Mouse (Mus musculus) inflammation-experienced regulatory T-cells, adult 16 weeks (primary cell): Measurements from ENCODE around the gene Cutc. TPM values are rescaled to one million over a fixed set of nuclear protein-coding genes. Genes with fewer than 3 reads are reported as not detected.

Source experiments
- polyA plus RNA-seq: library from polyadenylated mRNA; unstranded; fragments of 100-300 nt; shearing (Covaris generic); gene quantifications from one replicate; pipeline ENCODE4 v1.2.1, GENCODE M21; 2017

The Cutc gene
- polyA plus RNA-seq, result 17.9 TPM

DNA sequence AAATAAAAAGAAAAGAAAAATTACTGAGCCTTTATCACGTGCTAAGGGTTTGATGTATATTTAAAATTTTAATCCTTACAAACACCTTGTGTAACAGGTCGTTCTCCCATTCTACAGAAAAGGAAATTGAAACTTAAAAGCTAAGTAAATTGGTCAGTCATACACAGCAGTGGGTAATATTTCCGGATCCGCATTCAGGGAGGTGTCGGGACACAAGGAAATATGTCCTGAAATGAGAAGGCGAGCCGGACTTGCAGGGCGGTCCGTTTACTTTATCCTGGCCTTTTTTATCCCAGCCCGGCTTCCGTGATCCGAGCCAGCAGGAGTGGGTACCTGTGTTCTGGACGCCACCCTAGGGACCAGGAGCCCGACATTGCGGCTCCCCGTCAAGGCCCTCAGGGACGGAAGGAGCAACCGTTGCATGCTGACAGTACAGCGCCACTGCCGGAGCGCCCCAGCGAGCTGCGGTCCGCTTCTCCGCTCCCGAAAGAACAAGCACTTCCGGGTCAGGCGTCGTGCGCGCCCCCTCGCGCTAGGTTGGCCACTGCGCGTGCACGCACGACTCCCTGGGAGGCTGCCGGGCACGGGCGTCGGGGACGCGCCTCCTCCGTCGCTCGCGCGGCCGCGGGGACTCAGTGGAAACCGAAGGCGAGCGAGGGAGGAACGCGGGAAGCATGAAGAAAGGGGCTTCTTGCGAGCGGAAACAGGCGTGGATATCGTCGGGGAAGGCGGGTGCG lies at the start of gene Cutc, which contains the start of gene Cox15:
Gene Cutc (plus strand): TSS at position 508 of the 737 bp plus-strand sequence.
Gene Cox15 (minus strand): TSS at position 512 of the 737 bp plus-strand sequence.

DNA sequence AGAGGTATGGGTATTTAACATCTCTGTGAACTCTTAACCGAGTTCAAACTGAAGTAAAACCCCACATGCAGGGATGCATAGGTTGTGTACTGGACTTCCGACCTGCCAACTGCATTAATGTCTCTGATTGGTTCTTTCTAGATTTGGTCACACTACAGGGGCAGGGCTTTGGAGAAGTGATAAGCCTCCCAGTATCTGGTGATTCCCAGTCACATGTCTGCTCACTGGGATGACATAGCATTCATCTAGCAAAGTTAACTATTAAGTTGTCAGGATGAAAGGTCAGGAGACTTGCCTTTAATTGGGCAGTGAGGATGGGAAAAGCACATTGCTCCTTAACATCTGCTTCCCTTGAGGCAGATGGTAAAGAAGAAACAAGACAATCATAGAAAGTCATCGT lies 29.2 kb downstream of the Cutc start, which contains the start of gene Abcc2:
Gene Abcc2 (plus strand): TSS at position 213 of the 400 bp plus-strand sequence.

Other genes starting within 250 kb of the Cutc start
- 51.4 TPM for gene Got1, start 228.4 kb upstream of the Cutc start, polyA plus RNA-seq
- gene Nkx2-3, start 140.7 kb upstream of the Cutc start, polyA plus RNA-seq, result not detected
- 7.0 TPM for gene Slc25a28, start 78.1 kb upstream of the Cutc start, polyA plus RNA-seq
- gene Entpd7, start 63.3 kb upstream of the Cutc start, polyA plus RNA-seq, result 6.5 TPM
- gene Cox15, start within 50 bp of the Cutc start, polyA plus RNA-seq, result 45.8 TPM
- not detected for gene Abcc2, start 29.2 kb downstream of the Cutc start, polyA plus RNA-seq
- 8.9 TPM for gene Dnmbp, start 187.2 kb downstream of the Cutc start, polyA plus RNA-seq
- not detected for gene Cpn1, start 233.6 kb downstream of the Cutc start, polyA plus RNA-seq